Mouse (Mus musculus) forebrain, postnatal 0 days (tissue): ENCODE measurements around the gene Eva1c. TPM values are rescaled to one million over a fixed set of nuclear protein-coding genes. Genes with fewer than 3 reads are reported as not detected.

Experiments
- ATAC-seq: fragments of 200-750 bp; cut with Nextera tagmentation; 2 replicates; pipeline ENCODE4 v1.8.0; 2017; ENCODE audit warnings: mild to moderate bottlenecking, moderate library complexity
- DNase-seq: peaks from one replicate; pipeline ENCODE4 v3.0.0-alpha.2; 2015
- H3K27ac ChIP-seq: fragments of 300-500 bp; sonication (generic); 2 replicates; pipeline ENCODE4 v1.5.1; 2014; ENCODE audit warnings: low read depth, mild to moderate bottlenecking, antibody characterized with exemption, low read length, moderate library complexity, mixed read lengths
- H3K27me3 ChIP-seq: fragments of 300-500 bp; sonication (generic); 2 replicates; pipeline ENCODE4 v1.6.1; 2014; ENCODE audit warnings: mild to moderate bottlenecking, low read length, mixed read lengths; ENCODE audit not compliant: insufficient read depth
- H3K36me3 ChIP-seq: fragments of 300-500 bp; sonication (generic); 2 replicates; pipeline ENCODE4 v1.6.1; 2014; ENCODE audit warnings: mild to moderate bottlenecking, moderate library complexity; ENCODE audit not compliant: insufficient read depth
- H3K4me1 ChIP-seq: fragments of 300-500 bp; sonication (generic); 2 replicates; pipeline ENCODE4 v1.6.1; 2014; ENCODE audit warnings: antibody characterized with exemption; ENCODE audit not compliant: insufficient read depth
- H3K4me2 ChIP-seq: fragments of 300-500 bp; sonication (generic); 2 replicates; pipeline ENCODE4 v1.6.1; 2014; ENCODE audit warnings: low read depth, mild to moderate bottlenecking, moderate library complexity
- H3K4me3 ChIP-seq: fragments of 300-500 bp; sonication (generic); 2 replicates; pipeline ENCODE4 v1.5.1; 2014; ENCODE audit warnings: low read depth, low read length, mixed read lengths
- H3K9ac ChIP-seq: fragments of 300-500 bp; sonication (generic); 2 replicates; pipeline ENCODE4 v1.6.1; 2014; ENCODE audit warnings: mild to moderate bottlenecking
- H3K9me3 ChIP-seq: fragments of 300-500 bp; sonication (generic); 2 replicates; pipeline ENCODE4 v1.6.1; 2016; ENCODE audit warnings: low read length
- CTCF ChIP-seq: sonication (generic); IDR thresholded peaks from 2 replicates; pipeline ENCODE4 v1.5.1; 2016; ENCODE audit warnings: antibody characterized with exemption, control low read depth, low read depth
- WGBS: fragments of 180-500 bp; shearing (Covaris S2); extraction: QIAGEN DNeasy Blood & Tissue Kit; methylation state at CpG from one replicate; pipeline ENCODE4 v1.1.7; 2014; 5-methylcytosine and 5-hydroxymethylcytosine counted together
- polyA plus RNA-seq: library from polyadenylated mRNA; unstranded; fragments of >200 nt; fragmentation: Nextera tagmentation; extraction: Ambion mirVana; gene quantifications from 2 replicates; pipeline ENCODE4 v1.2.1, GENCODE M21; 2015
- total RNA-seq: library from RNA; depleted of rRNA; stranded (reverse); fragments of >200 nt; gene quantifications from 2 replicates; pipeline ENCODE4 v1.2.3, GENCODE M21; 2014

Gene Eva1c
- total and polyA plus RNA-seq, 2 experiments from 2014 or later, result 3.4 to 4.0 TPM

DNA sequence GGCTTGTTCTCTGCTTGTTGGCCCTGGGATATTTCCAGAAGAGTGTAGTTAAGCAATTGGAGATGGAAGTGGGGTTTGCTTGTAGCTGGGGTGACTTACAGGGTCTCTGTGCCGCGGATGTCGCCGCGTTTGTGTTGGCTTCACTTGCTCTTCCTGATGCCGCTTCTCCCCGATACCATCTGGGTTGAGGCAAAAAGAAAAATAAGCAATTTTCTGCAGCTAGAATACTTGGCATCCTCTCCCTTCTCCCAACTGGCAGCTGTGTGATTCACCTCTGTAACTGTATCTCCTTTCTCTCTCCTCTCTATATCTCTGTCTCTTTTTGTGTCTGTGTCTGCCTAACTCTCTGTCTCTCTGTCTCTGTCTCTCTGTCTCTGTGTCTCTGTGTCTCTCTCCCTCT lies 66.5 kb downstream of the Eva1c start:
- no peak overlapping the region for H3K9ac ChIP-seq
- no peak for TF ChIP-seq CTCF
- H3K4me2 ChIP-seq, result no peak overlapping the region
- no peaks in the 10 kb centered on the region for H3K4me1 ChIP-seq
- no peak overlapping the region for H3K4me3 ChIP-seq
- no peaks in the 10 kb centered on the region for H3K27me3 ChIP-seq
- no peaks in the 10 kb centered on the region for H3K36me3 ChIP-seq
- WGBS, result 57% methylated on average over 7 of the region's 7 CpGs
- ATAC-seq (no peak), DNase-seq (no peak)
- H3K9me3 ChIP-seq, result no peaks in the 10 kb centered on the region
- H3K27ac ChIP-seq, result no peak overlapping the region

DNA sequence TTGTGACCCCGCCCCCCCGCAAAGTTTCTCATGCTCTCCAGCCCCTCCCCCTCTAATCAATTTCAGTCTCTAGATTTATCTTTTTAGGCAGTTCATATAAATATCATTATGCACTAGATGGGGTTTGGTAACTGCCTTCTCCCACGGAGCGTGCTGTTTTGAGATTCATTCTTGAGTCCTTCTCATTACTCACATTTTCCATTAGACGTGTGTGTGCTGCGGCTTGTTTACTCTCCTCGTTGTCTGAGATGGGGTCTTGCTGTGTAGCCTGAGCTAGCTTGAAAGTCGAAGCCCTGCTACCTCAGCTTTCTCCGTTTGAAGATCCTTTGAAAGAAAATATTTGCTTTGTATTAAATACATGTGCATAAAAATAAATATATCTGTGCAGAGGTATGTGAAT lies 67.3 kb downstream of the Eva1c start:
- 68% methylated on average over 9 of the region's 9 CpGs for WGBS

DNA sequence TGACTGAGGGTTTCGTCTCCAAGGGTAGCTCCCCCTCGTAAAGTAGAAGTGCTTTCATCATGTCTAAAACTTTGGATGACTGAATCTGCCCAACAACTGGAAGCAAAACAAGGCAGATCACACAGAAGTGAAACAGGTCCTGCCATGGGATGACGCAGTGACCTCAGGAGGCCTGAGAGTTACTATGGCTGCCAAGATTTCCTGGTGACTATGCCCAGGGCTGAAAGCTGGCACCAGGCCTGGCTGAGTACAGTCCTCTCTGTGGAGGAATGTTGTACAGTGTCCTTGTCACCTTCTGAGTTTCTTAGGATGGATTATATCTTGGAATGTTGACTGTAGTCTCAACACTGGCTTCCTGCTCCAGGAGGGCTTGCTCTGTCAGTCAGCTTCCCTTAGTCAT lies 71.1 kb downstream of the Eva1c start:
- no peak for ATAC-seq
- H3K9me3 ChIP-seq, result no peaks in the 10 kb centered on the region
- 79% methylated on average over 3 of the region's 3 CpGs for WGBS
- H3K27me3 ChIP-seq, result no peaks in the 10 kb centered on the region
- TF ChIP-seq CTCF, result no peak
- no peak overlapping the region for H3K9ac ChIP-seq
- H3K4me2 ChIP-seq, result no peak overlapping the region
- no peaks in the 10 kb centered on the region for H3K4me1 ChIP-seq
- DNase-seq, result no peak
- H3K4me3 ChIP-seq, result no peak overlapping the region
- H3K36me3 ChIP-seq, result no peaks in the 10 kb centered on the region
- H3K27ac ChIP-seq, result no peak overlapping the region

More for the DNA sequence above, 67.3 kb downstream of the Eva1c start:
- no peak for ATAC-seq
- H3K4me1 ChIP-seq, result no peaks in the 10 kb centered on the region
- H3K27ac ChIP-seq, result no peak overlapping the region
- H3K36me3 ChIP-seq, result no peaks in the 10 kb centered on the region
- no peaks in the 10 kb centered on the region for H3K9me3 ChIP-seq
- DNase-seq, result no peak
- no peaks in the 10 kb centered on the region for H3K27me3 ChIP-seq
- H3K4me3 ChIP-seq, result no peak overlapping the region
- H3K9ac ChIP-seq, result no peak overlapping the region
- no peak overlapping the region for H3K4me2 ChIP-seq
- no peak for TF ChIP-seq CTCF

DNA sequence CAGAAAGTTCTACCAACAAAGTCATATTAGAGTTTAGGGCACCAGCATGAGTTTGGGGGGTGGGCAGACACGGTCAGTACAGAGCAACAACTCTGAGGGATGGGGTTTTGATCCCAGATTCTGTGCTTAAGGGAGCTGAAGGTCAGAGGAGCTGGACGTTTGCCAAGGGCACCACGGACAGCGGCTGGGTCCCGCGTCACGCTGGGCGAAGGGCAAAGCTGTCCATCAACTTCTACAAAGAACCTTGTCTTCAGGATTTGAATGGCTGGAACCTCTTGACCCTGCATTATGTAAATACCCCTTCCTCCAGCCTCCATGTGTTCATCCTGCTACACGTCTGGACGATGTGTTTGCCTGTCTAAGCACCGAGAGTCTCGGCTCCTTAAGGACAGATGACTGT lies 73.0 kb downstream of the Eva1c start:
- WGBS, result 59% methylated on average over 12 of the region's 12 CpGs

DNA sequence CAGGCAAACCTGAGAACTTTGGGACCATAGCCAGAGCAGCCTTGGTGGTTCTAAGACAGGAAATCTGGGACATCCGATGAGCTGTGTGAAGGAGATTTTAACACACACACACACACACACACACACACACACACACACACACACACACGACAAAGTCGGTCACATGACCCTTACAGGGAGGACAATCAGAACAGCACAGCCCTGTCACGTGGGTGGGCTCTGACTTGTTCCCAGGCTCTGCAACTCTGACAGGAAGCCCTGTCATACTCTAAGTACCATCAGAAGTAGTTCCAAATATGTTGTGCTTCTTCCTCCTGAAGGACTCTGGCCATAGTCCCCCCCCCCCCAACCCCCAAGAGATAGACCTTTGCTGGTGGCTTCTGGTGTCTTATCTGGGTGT lies 74.8 kb downstream of the Eva1c start:
- DNase-seq (no peak), ATAC-seq (no peak)
- Histone ChIP-seq H3K36me3 (no peaks in the 10 kb centered on the region), H3K9ac (no peak overlapping the region), H3K27ac (no peak overlapping the region), H3K4me2 (no peak overlapping the region), H3K9me3 (no peaks in the 10 kb centered on the region), H3K4me1 (no peaks in the 10 kb centered on the region), H3K4me3 (no peak overlapping the region), H3K27me3 (no peaks in the 10 kb centered on the region)
- TF ChIP-seq CTCF, result no peak
- WGBS, result 78% methylated on average over 4 of the region's 4 CpGs

More for the DNA sequence above, 73.0 kb downstream of the Eva1c start:
- H3K9me3 ChIP-seq, result no peaks in the 10 kb centered on the region
- DNase-seq, result no peak
- H3K4me1 ChIP-seq, result no peaks in the 10 kb centered on the region
- no peaks in the 10 kb centered on the region for H3K27me3 ChIP-seq
- no peak for ATAC-seq
- no peak overlapping the region for H3K4me3 ChIP-seq
- H3K4me2 ChIP-seq, result no peak overlapping the region
- H3K9ac ChIP-seq, result no peak overlapping the region
- no peaks in the 10 kb centered on the region for H3K36me3 ChIP-seq
- H3K27ac ChIP-seq, result no peak overlapping the region
- no peak for TF ChIP-seq CTCF

DNA sequence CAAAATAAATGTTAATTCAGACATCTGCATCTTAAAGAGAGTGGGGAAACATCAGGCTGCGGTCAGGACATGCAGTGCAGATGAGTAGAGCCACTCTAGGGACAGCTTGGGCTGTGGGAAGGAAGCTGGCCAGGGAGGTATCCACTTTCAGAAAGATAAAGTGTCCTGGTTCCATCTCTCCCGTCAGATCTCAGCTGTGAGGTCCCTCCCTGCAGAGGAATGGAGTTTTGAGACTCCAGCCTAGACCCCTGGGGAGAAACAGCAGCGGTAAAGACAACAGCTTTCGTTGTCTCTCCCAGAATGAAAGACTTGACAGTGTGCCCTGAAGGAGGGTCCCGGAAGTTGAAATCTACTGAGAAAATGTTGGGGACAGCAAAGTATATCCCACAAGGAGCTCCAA lies 76.8 kb downstream of the Eva1c start:
- no peak overlapping the region for H3K27ac ChIP-seq
- no peak overlapping the region for H3K4me2 ChIP-seq
- no peak for DNase-seq
- TF ChIP-seq CTCF, result no peak
- no peaks in the 10 kb centered on the region for H3K9me3 ChIP-seq
- H3K4me3 ChIP-seq, result no peak overlapping the region
- no peaks in the 10 kb centered on the region for H3K36me3 ChIP-seq
- no peaks in the 10 kb centered on the region for H3K4me1 ChIP-seq
- H3K9ac ChIP-seq, result no peak overlapping the region
- no peak for ATAC-seq
- H3K27me3 ChIP-seq, result no peaks in the 10 kb centered on the region
- WGBS, result 47% methylated on average over 5 of the region's 5 CpGs

DNA sequence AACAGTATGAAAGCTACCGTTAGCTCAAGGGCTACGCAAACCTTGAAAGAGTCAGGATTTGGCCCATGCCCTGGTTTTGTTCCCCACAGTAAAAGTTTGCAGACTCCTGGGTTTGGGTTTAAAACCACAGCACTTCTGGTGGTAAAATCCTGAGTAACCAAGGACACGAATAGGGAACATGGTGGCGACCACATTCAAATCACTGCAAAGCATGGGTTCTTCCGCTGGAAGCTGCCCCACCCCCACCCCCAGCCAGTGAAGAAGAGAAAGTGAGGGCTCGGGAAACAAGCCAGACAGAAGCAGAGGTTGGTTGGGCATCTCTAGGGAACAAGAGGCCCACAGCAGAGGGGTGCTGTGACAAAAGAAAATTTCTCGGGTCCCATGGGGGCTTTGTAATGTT lies 80.7 kb downstream of the Eva1c start:
- no peaks in the 10 kb centered on the region for H3K4me1 ChIP-seq
- no peak overlapping the region for H3K27ac ChIP-seq
- no peak overlapping the region for H3K9ac ChIP-seq
- 71% methylated on average over 7 of the region's 7 CpGs for WGBS
- H3K4me3 ChIP-seq, result no peak overlapping the region
- no peak for ATAC-seq
- no peak for DNase-seq
- no peak for TF ChIP-seq CTCF
- no peak overlapping the region for H3K4me2 ChIP-seq
- H3K36me3 ChIP-seq, result no peaks in the 10 kb centered on the region
- H3K9me3 ChIP-seq, result no peaks in the 10 kb centered on the region
- H3K27me3 ChIP-seq, result no peaks in the 10 kb centered on the region
